In the genomic region with DNA sequence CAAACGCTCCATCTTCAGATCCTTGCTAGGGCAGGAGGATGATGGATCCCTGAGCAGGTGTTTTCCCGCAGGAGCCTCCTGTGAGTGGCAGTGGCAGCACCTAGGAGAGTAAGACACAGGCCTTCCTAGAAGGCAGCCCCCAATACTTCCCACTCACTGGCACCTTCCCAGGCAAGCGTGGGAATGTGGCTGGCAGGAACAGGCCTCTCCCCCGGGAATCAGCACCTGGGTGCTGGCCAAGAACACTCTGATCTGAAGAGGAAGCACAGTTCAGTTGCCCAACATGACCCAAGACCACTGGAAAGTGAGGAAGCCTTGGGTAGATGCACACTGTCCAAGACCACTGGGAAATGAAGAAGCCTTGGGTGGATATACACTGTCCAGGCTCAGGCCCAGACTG, we compare ENCODE assay signal across 12 mouse cellular contexts. TPM values are rescaled to one million over a fixed set of nuclear protein-coding genes. Genes with fewer than 3 reads are reported as not detected.
DNase-seq lines count a peak whose midpoint lies in the region; ATAC-seq lines count a peak whose summit lies in the region.
"Had no signal": no experiment of that assay in that cellular context is flagged by ENCODE, and none has a peak within 500 bp of the region (broad histone marks: within the 10 kb centered on the region; RNA-seq: fewer than 3 reads in every experiment).

No protein-coding gene starts in this region.

- no peak for ATAC-seq in forebrain, embryonic 13.5 days
- ATAC-seq in forebrain, embryonic 11.5 days (replicated peaks; ENCODE audit: low FRiP score), result no peak
- no peak for ATAC-seq in midbrain, embryonic 16.5 days

- no peak overlapping the region for H3K4me3 ChIP-seq in forebrain, embryonic 13.5 days
- no peak overlapping the region for H3K4me3 ChIP-seq in forebrain, embryonic 11.5 days (ENCODE audit: low read depth, low read length)
- no peak overlapping the region for H3K4me3 ChIP-seq in midbrain, embryonic 16.5 days (ENCODE audit: low read depth, low read length)
- no peak overlapping the region for H3K4me3 ChIP-seq in limb, embryonic 10.5 days
- H3K4me3 ChIP-seq: myocyte had no signal

- no peak overlapping the region for H3K27ac ChIP-seq in forebrain, embryonic 13.5 days
- no peak overlapping the region for H3K27ac ChIP-seq in forebrain, embryonic 11.5 days (ENCODE audit: low read depth, low read length)
- H3K27ac ChIP-seq in midbrain, embryonic 16.5 days (ENCODE audit: low read length), result no peak overlapping the region
- no peak overlapping the region for H3K27ac ChIP-seq in limb, embryonic 10.5 days

- H3K4me2 ChIP-seq in forebrain, embryonic 13.5 days, result no peak overlapping the region
- H3K4me2 ChIP-seq in forebrain, embryonic 11.5 days (ENCODE audit: low read depth, low read length, severe bottlenecking), result no peak overlapping the region
- no peak overlapping the region for H3K4me2 ChIP-seq in midbrain, embryonic 16.5 days (ENCODE audit: low read length)

- H3K4me1 ChIP-seq in forebrain, embryonic 13.5 days, result peaks cover 9% of the 10 kb centered on the region
- H3K4me1 ChIP-seq in forebrain, embryonic 11.5 days (replicated peaks; ENCODE audit: control insufficient read depth, insufficient read depth, low read length), result no peaks in the 10 kb centered on the region
- H3K4me1 ChIP-seq in midbrain, embryonic 16.5 days (ENCODE audit: control insufficient read depth, insufficient read depth, low read length), result no peaks in the 10 kb centered on the region
- H3K4me1 ChIP-seq in limb, embryonic 10.5 days, result peaks cover 17% of the 10 kb centered on the region

- no peaks in the 10 kb centered on the region for H3K9me3 ChIP-seq in forebrain, embryonic 13.5 days (replicated peaks)
- H3K9me3 ChIP-seq in forebrain, embryonic 11.5 days (ENCODE audit: control insufficient read depth, low read length), result no peaks in the 10 kb centered on the region
- no peaks in the 10 kb centered on the region for H3K9me3 ChIP-seq in midbrain, embryonic 16.5 days (replicated peaks; ENCODE audit: control insufficient read depth, low read length, poor library complexity, severe bottlenecking)
- H3K9me3 ChIP-seq in limb, embryonic 10.5 days (replicated peaks), result no peaks in the 10 kb centered on the region

- H3K36me3 ChIP-seq in forebrain, embryonic 13.5 days (ENCODE audit: poor library complexity, severe bottlenecking), result no peaks in the 10 kb centered on the region
- no peaks in the 10 kb centered on the region for H3K36me3 ChIP-seq in forebrain, embryonic 11.5 days (ENCODE audit: control insufficient read depth, insufficient read depth, low read length)
- no peaks in the 10 kb centered on the region for H3K36me3 ChIP-seq in midbrain, embryonic 16.5 days (ENCODE audit: control insufficient read depth, insufficient read depth, low read length)
- no peaks in the 10 kb centered on the region for H3K36me3 ChIP-seq in limb, embryonic 10.5 days

- H3K27me3 ChIP-seq in forebrain, embryonic 13.5 days, result no peaks in the 10 kb centered on the region
- no peaks in the 10 kb centered on the region for H3K27me3 ChIP-seq in forebrain, embryonic 11.5 days (ENCODE audit: control insufficient read depth, insufficient read depth, low read length)
- no peaks in the 10 kb centered on the region for H3K27me3 ChIP-seq in midbrain, embryonic 16.5 days (ENCODE audit: control insufficient read depth, insufficient read depth, low read depth, low read length)
- H3K27me3 ChIP-seq in limb, embryonic 10.5 days (ENCODE audit: low read depth, poor library complexity, severe bottlenecking), result no peaks in the 10 kb centered on the region

- no peak for DNase-seq in forebrain, embryonic 11.5 days (ENCODE audit: low spot score)
- peak; percentile 64 to 67 for DNase-seq in right cerebral cortex, adult 2 months (ENCODE audit: low spot score in 2 of 2)
- no peak for DNase-seq in right cerebral cortex, postnatal 14 days
- DNase-seq in layer of hippocampus, postnatal 36 days, result peak; percentile 69 to 73
- no peak for DNase-seq in cerebellum, adult 9-11 months
- DNase-seq in limb, embryonic 10.5 days (ENCODE audit: low spot score), result no peak

- 83% methylated on average over 4 of the region's 4 CpGs for WGBS in forebrain, embryonic 13.5 days
- WGBS in forebrain, embryonic 11.5 days, result 93% methylated on average over 4 of the region's 4 CpGs
- WGBS in midbrain, embryonic 16.5 days, result 83% methylated on average over 4 of the region's 4 CpGs
- WGBS in limb, embryonic 10.5 days, result 89% methylated on average over 4 of the region's 4 CpGs

- 0 out of 2 replicates have a peak overlapping the region, but pooled peaks have one; percentile 1 for H3K9ac ChIP-seq in forebrain, embryonic 13.5 days
- no peak overlapping the region for H3K9ac ChIP-seq in forebrain, embryonic 11.5 days (ENCODE audit: low read length)
- H3K9ac ChIP-seq in midbrain, embryonic 16.5 days (ENCODE audit: low read depth, low read length), result no peak overlapping the region

RNA-seq across cellular contexts. Expression of a gene that starts 24.7 kb away (rescaled TPM):
- 50.2 and 55.8 TPM in 2 replicates for polyA plus RNA-seq in forebrain, embryonic 13.5 days (2015; fragmentation: Nextera tagmentation; extraction: Ambion mirVana)
- 58.4 and 63.7 TPM in 2 replicates for polyA plus RNA-seq in forebrain, embryonic 11.5 days (2014; fragmentation: Nextera tagmentation; extraction: Ambion mirVana)
- total RNA-seq in layer of hippocampus, postnatal 36 days (2021), result 10 to 100 TPM; 55.1 to 56.1 TPM
- 62.0 and 64.4 TPM in 2 replicates for polyA plus RNA-seq in midbrain, embryonic 16.5 days (2015; fragmentation: Nextera tagmentation; extraction: Ambion mirVana)
- polyA plus RNA-seq in limb, embryonic 10.5 days (2016; fragmentation: Nextera tagmentation; extraction: Ambion mirVana), result 96.5 and 97.2 TPM in 2 replicates

RNA-seq across cellular contexts. Expression of a gene that starts 31.4 kb away (rescaled TPM):
- polyA plus RNA-seq in forebrain, embryonic 13.5 days (2015; fragmentation: Nextera tagmentation; extraction: Ambion mirVana), result not detected in 2 replicates
- not detected in 2 replicates for polyA plus RNA-seq in forebrain, embryonic 11.5 days (2014; fragmentation: Nextera tagmentation; extraction: Ambion mirVana)
- total RNA-seq in layer of hippocampus, postnatal 36 days (2021), result not detected
- polyA plus RNA-seq in midbrain, embryonic 16.5 days (2015; fragmentation: Nextera tagmentation; extraction: Ambion mirVana), result 0.30 TPM in 1 of 2 replicates, not detected in the other
- not detected in 2 replicates for polyA plus RNA-seq in limb, embryonic 10.5 days (2016; fragmentation: Nextera tagmentation; extraction: Ambion mirVana)
- total RNA-seq: adrenal gland, adult 18-20 months; left cerebral cortex, postnatal 10 days had no signal
- polyA plus RNA-seq: C2C12, myocyte had no signal

RNA-seq across cellular contexts. Expression of a gene that starts 38.6 kb away (rescaled TPM):
- 28.1 and 32.8 TPM in 2 replicates for polyA plus RNA-seq in forebrain, embryonic 13.5 days (2015; fragmentation: Nextera tagmentation; extraction: Ambion mirVana)
- polyA plus RNA-seq in forebrain, embryonic 11.5 days (2014; fragmentation: Nextera tagmentation; extraction: Ambion mirVana), result 68.3 and 70.9 TPM in 2 replicates
- total RNA-seq in layer of hippocampus, postnatal 36 days (2021), result 10 to 100 TPM; 30.4 to 31.4 TPM
- 10.7 and 11.4 TPM in 2 replicates for polyA plus RNA-seq in midbrain, embryonic 16.5 days (2015; fragmentation: Nextera tagmentation; extraction: Ambion mirVana)
- 8.5 and 11.8 TPM in 2 replicates for polyA plus RNA-seq in limb, embryonic 10.5 days (2016; fragmentation: Nextera tagmentation; extraction: Ambion mirVana)

RNA-seq across cellular contexts. Expression of a gene that starts 49.1 kb away (rescaled TPM):
- polyA plus RNA-seq in forebrain, embryonic 13.5 days (2015; fragmentation: Nextera tagmentation; extraction: Ambion mirVana), result 2.5 and 3.6 TPM in 2 replicates
- polyA plus RNA-seq in forebrain, embryonic 11.5 days (2014; fragmentation: Nextera tagmentation; extraction: Ambion mirVana), result 6.0 and 8.9 TPM in 2 replicates
- 1 to 10 TPM; 1.3 to 2.3 TPM for total RNA-seq in layer of hippocampus, postnatal 36 days (2021)
- 4.0 and 4.1 TPM in 2 replicates for polyA plus RNA-seq in midbrain, embryonic 16.5 days (2015; fragmentation: Nextera tagmentation; extraction: Ambion mirVana)
- 13.2 and 14.5 TPM in 2 replicates for polyA plus RNA-seq in limb, embryonic 10.5 days (2016; fragmentation: Nextera tagmentation; extraction: Ambion mirVana)

Comparison
In these comparisons a context has a peak if more than half of its experiments do, and no peak if none do; other contexts are left out.
1. DNase-seq: peak in right cerebral cortex, adult 2 months (2 of 2) and layer of hippocampus, postnatal 36 days (2 of 2); none in forebrain, embryonic 11.5 days (single experiment), right cerebral cortex, postnatal 14 days (single experiment), cerebellum, adult 9-11 months (single experiment) and limb, embryonic 10.5 days (single experiment).